Mouse (Mus musculus): Measurements from ENCODE around the gene Slc34a3. TPM values are rescaled to one million over a fixed set of nuclear protein-coding genes. Genes with fewer than 3 reads are reported as not detected.

Slc34a3 gene
- polyA plus RNA-seq, 1 experiment = not detected

DNA sequence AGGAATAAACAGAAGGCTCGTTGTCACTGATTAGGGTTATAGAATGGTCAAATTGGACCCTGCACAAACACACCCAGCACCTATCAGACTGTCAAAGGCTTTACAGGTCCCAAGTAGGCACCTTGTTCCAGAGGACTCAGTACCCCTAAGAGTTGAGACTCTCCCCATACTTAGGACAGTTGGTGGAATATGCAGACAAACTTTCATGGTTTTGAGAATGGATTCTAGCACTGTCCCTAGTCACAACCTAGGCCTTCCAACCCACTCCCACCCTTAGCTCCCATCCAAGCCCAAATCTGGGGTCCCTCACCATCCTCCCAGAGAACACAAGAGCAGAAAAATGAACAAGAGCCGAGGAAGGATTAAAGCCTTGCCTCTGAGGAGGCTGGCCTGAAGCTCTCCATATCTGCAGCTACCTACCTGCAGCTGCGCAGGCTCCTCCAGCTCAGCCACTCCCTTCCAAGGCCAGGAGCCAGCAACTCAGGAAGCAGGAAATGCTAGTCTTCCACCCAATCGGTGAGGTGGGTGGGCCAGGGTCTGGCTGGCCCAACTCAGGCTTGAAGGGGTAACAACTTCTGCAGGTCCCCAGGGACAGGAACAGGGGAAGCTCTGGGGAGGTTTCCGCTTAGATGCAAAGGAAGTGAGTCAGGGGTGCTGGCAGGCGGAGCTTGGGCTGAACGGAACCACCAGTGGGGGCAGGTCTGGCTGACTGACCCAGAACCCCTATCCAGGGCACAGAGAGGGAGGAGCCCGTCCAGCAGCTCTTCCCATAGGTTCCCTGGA lies 37.8 kb downstream of the Slc34a3 start, which contains the start of gene Tor4a:
TSS of gene Tor4a (minus strand) at position 715 of the 783 bp plus-strand sequence.
- H3K4me1 ChIP-seq (ENCODE audit: control insufficient read depth, insufficient read depth, low read length) = peaks cover 18% of the 10 kb centered on the region
- peak within 1 kb of the TSS; percentile 42 for H3K4me3 ChIP-seq (ENCODE audit: insufficient read depth, low read length)
- peak within 1 kb of the TSS; percentile 53 for H3K27ac ChIP-seq (ENCODE audit: insufficient read depth, low read length)
- peak; percentile 58 for TF ChIP-seq POLR2A (IDR thresholded peaks at IDR 0.05; ENCODE audit: low read depth, low read length)
- TF ChIP-seq CTCF (IDR thresholded peaks at IDR 0.05; ENCODE audit: borderline replicate concordance, insufficient read depth, low read length) = no peak

DNA sequence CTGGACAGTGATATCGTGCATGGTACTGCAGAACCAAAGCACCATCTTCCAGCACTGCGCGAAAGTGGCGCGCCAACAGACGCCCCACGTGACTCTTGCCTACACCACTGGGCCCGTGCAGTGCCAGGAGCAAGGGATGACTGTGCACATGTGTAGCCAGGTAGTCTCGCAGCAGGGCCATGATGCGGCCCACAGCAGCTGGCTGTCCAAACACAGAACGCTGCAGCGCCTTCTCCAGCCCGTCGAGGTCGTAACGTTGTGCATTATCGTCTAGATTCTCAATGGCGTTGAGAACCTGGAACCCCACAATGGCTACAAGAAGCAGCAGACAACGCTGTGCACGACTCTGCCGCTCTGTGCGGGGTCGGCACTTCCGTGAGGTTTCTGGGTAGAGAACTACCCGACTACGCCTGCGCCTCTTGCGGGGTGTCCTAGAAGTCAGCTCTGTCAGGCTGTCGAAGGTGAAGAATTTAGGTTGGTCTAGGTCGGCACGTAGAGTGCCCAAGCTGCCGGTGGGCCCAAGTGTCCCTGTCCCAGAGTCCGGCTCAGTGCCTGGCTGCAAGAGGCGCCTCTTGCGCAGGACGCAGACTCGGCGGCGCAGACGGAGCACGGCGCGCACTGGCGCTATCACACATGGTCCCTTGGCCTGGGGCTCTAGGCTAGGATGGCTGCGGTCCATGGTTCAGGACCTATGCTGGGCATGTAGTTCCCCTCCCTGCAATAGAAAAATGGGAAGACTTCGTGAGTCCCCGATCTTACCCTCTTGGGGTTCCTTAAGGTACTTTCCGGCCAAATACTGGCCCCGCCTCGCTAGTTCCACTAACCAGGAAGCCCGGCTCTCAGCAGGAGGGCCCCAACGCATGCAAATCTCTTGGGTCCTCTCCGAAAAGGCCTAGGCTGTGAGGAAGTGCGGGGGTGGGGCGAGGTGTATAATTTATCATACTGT lies 38.7 kb downstream of the Slc34a3 start:
- peaks cover 18% of the 10 kb centered on the region for H3K4me1 ChIP-seq (ENCODE audit: control insufficient read depth, insufficient read depth, low read length)
- H3K27ac ChIP-seq (ENCODE audit: insufficient read depth, low read length) = peak overlapping the region; percentile 53; the same call in 1 of the 2 replicates
- TF ChIP-seq POLR2A (IDR thresholded peaks at IDR 0.05; ENCODE audit: low read depth, low read length) = 0 out of 2 replicates have a peak, but pooled peaks have one; percentile 27
- TF ChIP-seq CTCF (IDR thresholded peaks at IDR 0.05; ENCODE audit: borderline replicate concordance, insufficient read depth, low read length) = no peak
- H3K4me3 ChIP-seq (ENCODE audit: insufficient read depth, low read length) = peak overlapping the region; percentile 42

DNA sequence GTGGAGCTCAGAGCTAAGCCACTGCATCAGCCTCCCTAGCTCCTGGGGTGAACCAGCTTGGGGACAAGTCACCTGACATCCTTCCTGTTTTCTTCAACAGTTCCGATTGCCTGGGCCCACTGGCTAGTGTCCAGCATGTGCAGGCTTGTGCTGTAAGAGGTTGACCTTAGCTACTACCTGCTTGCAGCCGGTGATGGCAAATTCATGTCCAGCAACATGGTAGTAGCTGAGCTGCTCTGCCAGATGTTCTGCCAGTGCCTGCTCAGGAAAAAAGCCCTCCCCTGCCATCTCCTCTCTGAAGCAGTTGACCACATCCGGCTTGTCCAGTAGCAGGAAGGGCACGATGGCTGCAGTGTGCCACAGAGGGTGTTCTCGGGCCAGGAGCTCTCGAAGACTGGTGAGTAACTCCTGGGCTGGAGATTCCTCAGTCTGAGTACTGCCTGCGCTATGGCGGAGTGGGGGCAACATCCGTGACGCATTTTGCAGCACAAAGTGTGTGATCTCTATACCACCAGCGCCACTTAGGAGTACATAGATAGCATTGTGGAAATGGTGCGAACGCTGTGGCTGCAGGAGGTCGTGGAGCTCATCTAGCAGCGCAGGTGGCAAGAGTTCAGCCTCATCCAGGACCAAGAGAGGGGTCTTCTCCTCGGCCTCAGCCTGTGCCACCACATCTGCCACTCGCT lies 39.5 kb downstream of the Slc34a3 start:
- H3K4me1 ChIP-seq (ENCODE audit: control insufficient read depth, insufficient read depth, low read length) = peaks cover 18% of the 10 kb centered on the region
- H3K4me3 ChIP-seq (ENCODE audit: insufficient read depth, low read length) = no peak overlapping the region
- no peak for TF ChIP-seq POLR2A (IDR thresholded peaks at IDR 0.05; ENCODE audit: low read depth, low read length)
- no peak for TF ChIP-seq CTCF (IDR thresholded peaks at IDR 0.05; ENCODE audit: borderline replicate concordance, insufficient read depth, low read length)
- no peak overlapping the region for H3K27ac ChIP-seq (ENCODE audit: insufficient read depth, low read length)

DNA sequence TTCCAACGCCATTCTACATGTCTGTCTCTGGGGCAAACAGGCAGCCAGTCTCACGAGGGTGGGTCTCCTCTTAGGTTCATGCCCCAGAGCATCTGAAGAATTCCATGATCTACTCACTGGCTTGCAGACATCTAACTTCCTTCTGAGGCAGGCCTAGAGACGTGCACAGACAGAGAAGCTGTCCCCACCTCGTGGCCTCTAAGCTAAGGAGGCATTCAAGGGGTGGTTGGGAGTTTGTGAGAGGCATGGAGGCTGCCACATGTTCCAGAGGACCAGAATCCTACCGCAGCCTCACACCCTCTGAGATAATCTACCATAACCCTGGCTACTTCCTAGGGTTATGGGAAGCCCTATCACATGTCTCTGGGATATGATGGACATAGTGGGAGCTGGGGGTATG lies 40.2 kb downstream of the Slc34a3 start:
- no peak overlapping the region for H3K27ac ChIP-seq (ENCODE audit: insufficient read depth, low read length)

DNA sequence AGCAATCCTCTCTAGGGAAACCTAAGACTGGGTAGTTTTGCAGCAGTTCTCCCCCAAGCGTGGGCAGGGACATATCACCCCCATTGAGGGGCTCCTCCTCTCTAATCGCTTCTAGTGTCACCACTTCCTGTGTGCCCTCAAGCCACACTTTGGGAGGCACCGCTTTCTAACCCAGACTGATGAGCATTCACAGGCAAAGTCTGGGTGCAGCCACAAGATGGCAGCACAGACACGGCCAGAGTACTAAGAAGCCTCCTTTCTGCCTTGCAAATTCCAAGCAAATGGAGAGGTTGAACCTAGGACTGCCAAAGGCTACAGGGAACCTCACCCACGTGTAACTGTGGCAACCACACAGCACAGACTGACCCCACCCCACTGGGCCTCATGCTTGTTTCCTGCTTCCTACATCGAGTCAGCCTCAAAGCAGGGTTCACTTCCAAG lies 40.8 kb downstream of the Slc34a3 start:
- H3K27ac ChIP-seq (ENCODE audit: insufficient read depth, low read length) = no peak overlapping the region

More for the DNA sequence above, 40.2 kb downstream of the Slc34a3 start:
- no peak for TF ChIP-seq CTCF (IDR thresholded peaks at IDR 0.05; ENCODE audit: borderline replicate concordance, insufficient read depth, low read length)
- TF ChIP-seq POLR2A (IDR thresholded peaks at IDR 0.05; ENCODE audit: low read depth, low read length) = no peak
- peaks cover 15% of the 10 kb centered on the region for H3K4me1 ChIP-seq (ENCODE audit: control insufficient read depth, insufficient read depth, low read length)
- H3K4me3 ChIP-seq (ENCODE audit: insufficient read depth, low read length) = no peak overlapping the region

DNA sequence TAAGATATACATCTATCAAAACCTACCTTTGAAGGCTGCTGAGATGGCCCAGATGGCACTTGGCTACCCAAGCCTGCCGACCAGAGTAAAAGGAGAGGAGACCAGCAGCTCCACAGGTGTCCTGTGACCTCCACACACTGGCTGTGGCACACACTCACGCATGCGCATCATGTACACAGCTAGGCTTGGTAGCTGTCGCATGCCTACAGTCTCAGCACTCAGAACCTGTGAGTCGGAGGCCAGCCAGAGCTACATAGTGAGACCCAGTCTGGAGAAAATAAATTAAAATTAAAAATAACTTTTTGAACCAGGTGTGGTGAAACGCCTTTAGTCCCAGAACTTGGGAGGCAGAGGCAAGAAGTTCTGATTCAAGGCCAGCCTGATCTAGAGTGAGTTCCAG lies 46.3 kb downstream of the Slc34a3 start:
- Histone ChIP-seq H3K27ac (ENCODE audit: insufficient read depth, low read length) (no peak overlapping the region), H3K4me3 (ENCODE audit: insufficient read depth, low read length) (no peak overlapping the region), H3K4me1 (ENCODE audit: control insufficient read depth, insufficient read depth, low read length) (no peaks in the 10 kb centered on the region)
- no peak for TF ChIP-seq POLR2A (IDR thresholded peaks at IDR 0.05; ENCODE audit: low read depth, low read length)
- TF ChIP-seq CTCF (IDR thresholded peaks at IDR 0.05; ENCODE audit: borderline replicate concordance, insufficient read depth, low read length) = no peak

More for the DNA sequence above, 40.8 kb downstream of the Slc34a3 start:
- Histone ChIP-seq H3K4me1 (ENCODE audit: control insufficient read depth, insufficient read depth, low read length) (peaks cover 13% of the 10 kb centered on the region; the same call in 1 of the 2 replicates), H3K4me3 (ENCODE audit: insufficient read depth, low read length) (no peak overlapping the region)
- peak; percentile 92 for TF ChIP-seq CTCF (IDR thresholded peaks at IDR 0.05; ENCODE audit: borderline replicate concordance, insufficient read depth, low read length)
- 0 out of 2 replicates have a peak, but pooled peaks have one; percentile 13 for TF ChIP-seq POLR2A (IDR thresholded peaks at IDR 0.05; ENCODE audit: low read depth, low read length)

DNA sequence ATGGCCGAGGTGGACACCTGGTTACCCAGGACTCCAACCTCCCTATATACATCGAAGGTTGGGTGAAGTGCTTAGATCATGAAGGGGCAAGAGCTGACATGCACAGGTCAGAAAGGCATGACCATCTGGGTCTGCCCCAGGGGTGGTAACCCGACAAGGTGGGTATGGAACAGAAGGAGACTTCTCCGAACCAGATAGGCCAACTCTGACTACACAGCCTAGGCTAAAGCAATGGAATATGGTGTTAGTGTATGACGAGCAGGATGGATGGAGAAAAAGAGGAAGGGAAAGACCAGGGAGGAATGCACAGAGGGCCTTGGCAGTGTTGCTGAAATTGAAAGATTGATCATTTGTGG lies 47.6 kb downstream of the Slc34a3 start:
- Histone ChIP-seq H3K27ac (ENCODE audit: insufficient read depth, low read length) (no peak overlapping the region), H3K4me3 (ENCODE audit: insufficient read depth, low read length) (no peak overlapping the region), H3K4me1 (ENCODE audit: control insufficient read depth, insufficient read depth, low read length) (no peaks in the 10 kb centered on the region)
- TF ChIP-seq POLR2A (IDR thresholded peaks at IDR 0.05; ENCODE audit: low read depth, low read length) (no peak), CTCF (IDR thresholded peaks at IDR 0.05; ENCODE audit: borderline replicate concordance, insufficient read depth, low read length) (no peak)

DNA sequence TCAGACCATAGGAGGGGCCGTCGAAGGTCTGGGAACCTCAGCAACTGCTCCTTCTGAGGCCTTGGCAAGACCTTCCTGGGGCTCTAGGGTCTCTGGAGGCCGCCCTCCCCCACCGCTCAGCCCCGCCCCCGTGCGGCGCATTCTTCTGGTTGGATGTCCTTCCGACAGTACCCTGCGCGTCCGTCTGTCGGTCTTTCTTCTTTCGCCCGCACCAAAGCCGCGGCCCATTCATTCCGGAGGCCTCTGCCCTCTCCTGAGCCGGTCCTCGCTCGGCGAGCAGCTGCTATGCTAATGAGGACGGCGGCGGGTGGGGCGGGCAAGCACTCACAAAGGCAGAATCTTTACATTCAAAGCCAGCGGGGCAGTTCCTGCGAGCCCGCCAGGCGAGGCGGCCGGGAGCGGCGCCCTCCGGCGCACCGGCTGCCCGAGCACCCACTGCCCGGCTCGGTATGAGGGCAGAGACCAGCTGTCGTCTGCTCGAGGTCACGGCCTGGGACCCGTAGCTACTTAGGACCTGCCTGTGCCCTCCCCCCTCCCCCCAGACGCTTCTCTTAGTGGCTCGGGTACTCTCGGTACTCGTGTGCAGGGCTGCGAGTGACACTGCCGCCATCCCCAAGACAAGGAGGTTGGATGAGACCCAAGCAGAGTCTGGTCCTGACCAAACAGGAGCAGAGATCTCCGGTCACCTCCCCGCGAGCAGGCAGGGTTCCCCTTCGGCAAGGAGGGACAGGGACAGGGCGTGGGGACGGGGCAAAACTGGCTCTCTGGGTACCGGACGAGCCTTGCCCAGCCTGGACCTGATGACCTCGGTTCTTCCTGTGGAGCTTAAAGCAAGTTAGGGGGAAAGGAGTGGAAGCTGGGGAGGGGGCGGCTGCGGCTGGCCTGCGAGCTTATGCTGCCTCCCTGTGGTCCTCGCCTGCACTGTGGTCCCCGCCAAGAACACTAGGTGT lies 48.3 kb downstream of the Slc34a3 start:
- no peak for TF ChIP-seq POLR2A (IDR thresholded peaks at IDR 0.05; ENCODE audit: low read depth, low read length)
- peak; percentile 42; the same call in 1 of the 2 replicates for TF ChIP-seq CTCF (IDR thresholded peaks at IDR 0.05; ENCODE audit: borderline replicate concordance, insufficient read depth, low read length)
- peak overlapping the region; percentile 10; the same call in 1 of the 2 replicates for H3K4me3 ChIP-seq (ENCODE audit: insufficient read depth, low read length)
- no peaks in the 10 kb centered on the region for H3K4me1 ChIP-seq (ENCODE audit: control insufficient read depth, insufficient read depth, low read length)
- no peak overlapping the region for H3K27ac ChIP-seq (ENCODE audit: insufficient read depth, low read length)
